Mouse (Mus musculus): Measurements from ENCODE around the gene Prpf8.

- TF ChIP-seq ZNF384 (IDR thresholded peaks at IDR 0.05; ENCODE audit: low read depth, low read length) (no peak), HCFC1 (IDR thresholded peaks at IDR 0.05; ENCODE audit: borderline replicate concordance, insufficient read depth, low read length) (no peak), ZC3H11A (IDR thresholded peaks at IDR 0.05; ENCODE audit: borderline replicate concordance, low read depth, low read length) (no peak), CHD2 (IDR thresholded peaks at IDR 0.05; ENCODE audit: low read depth, low read length) (no peak), MAFK (IDR thresholded peaks at IDR 0.05; ENCODE audit: insufficient read depth, low read depth, low read length) (no peak)
Observed at GRCm38 (mm10) chr11:75512301-75513018, 25.8 kb downstream of the Prpf8 start.
